ENCODE assay signal across 20 mouse cellular contexts in genomic region chr3:136166033-136166361, GRCm38 (mm10).
DNase-seq lines count a peak whose midpoint lies in the region; ATAC-seq and TF ChIP-seq lines count a peak whose summit lies in the region.
"Had no signal": no experiment of that assay in that cellular context is flagged by ENCODE, and none has a peak within 500 bp of the region (broad histone marks: within the 10 kb centered on the region; RNA-seq: fewer than 3 reads in every experiment).

No protein-coding gene starts in this region.

- TF ChIP-seq POLR2A in cortical plate, adult 2 months (IDR thresholded peaks at IDR 0.05; ENCODE audit: extremely low read depth, insufficient read depth, low read length), result no peak

- ATAC-seq in forebrain, embryonic 15.5 days (replicated peaks), result peak; percentile 13; the same call in 1 of the 2 replicates
- ATAC-seq in forebrain, embryonic 12.5 days (ENCODE audit: low FRiP score), result no peak
- ATAC-seq: intestine, postnatal 0 days had no signal

- DNase-seq in cerebellum, adult 11 months, result peak; percentile 44
- no peak for DNase-seq in cerebellum, postnatal 14 days
- no peak for DNase-seq in layer of hippocampus, adult 2 months (ENCODE audit: low spot score in 2 of 2)
- no peak for DNase-seq in layer of hippocampus, adult 18-20 months (ENCODE audit: low spot score in 2 of 2)
- DNase-seq: adrenal gland, adult 2 months; adrenal gland, postnatal 14 days; B cell, adult 2 months; kidney, adult 2 months had no signal

- no peaks in the 10 kb centered on the region for H3K27me3 ChIP-seq in forebrain, embryonic 15.5 days
- no peaks in the 10 kb centered on the region for H3K27me3 ChIP-seq in forebrain, embryonic 12.5 days
- H3K27me3 ChIP-seq: CH12.LX; embryonic facial prominence, embryonic 12.5 days; embryonic facial prominence, embryonic 15.5 days; hindbrain, embryonic 12.5 days; hindbrain, embryonic 15.5 days had no signal

- no peak for TF ChIP-seq CTCF in layer of hippocampus, adult 2 months (conservative IDR thresholded peaks at IDR 0.05)
- TF ChIP-seq CTCF in cortical plate, adult 2 months (IDR thresholded peaks at IDR 0.05; ENCODE audit: extremely low read depth, insufficient read depth, low read length), result no peak

- H3K4me3 ChIP-seq in forebrain, embryonic 15.5 days, result no peak overlapping the region
- no peak overlapping the region for H3K4me3 ChIP-seq in forebrain, embryonic 12.5 days (replicated peaks)
- no peak overlapping the region for H3K4me3 ChIP-seq in layer of hippocampus, adult 2 months
- H3K4me3 ChIP-seq in cortical plate, adult 2 months (ENCODE audit: insufficient read depth, low read length), result no peak overlapping the region
- H3K4me3 ChIP-seq: embryonic facial prominence, embryonic 12.5 days; embryonic facial prominence, embryonic 15.5 days; gastrocnemius, adult 2 months; hindbrain, embryonic 12.5 days; hindbrain, embryonic 15.5 days had no signal

- H3K9me3 ChIP-seq in forebrain, embryonic 15.5 days, result no peaks in the 10 kb centered on the region
- no peaks in the 10 kb centered on the region for H3K9me3 ChIP-seq in forebrain, embryonic 12.5 days
- H3K9me3 ChIP-seq: embryonic facial prominence, embryonic 12.5 days; embryonic facial prominence, embryonic 15.5 days; G1E; hindbrain, embryonic 12.5 days; hindbrain, embryonic 15.5 days had no signal

- no peak overlapping the region for H3K9ac ChIP-seq in forebrain, embryonic 15.5 days (replicated peaks)
- no peak overlapping the region for H3K9ac ChIP-seq in forebrain, embryonic 12.5 days
- H3K9ac ChIP-seq: embryonic facial prominence, embryonic 12.5 days; embryonic facial prominence, embryonic 15.5 days; hindbrain, embryonic 12.5 days; hindbrain, embryonic 15.5 days had no signal

- WGBS in forebrain, embryonic 15.5 days, result 83% methylated on average over 2 of the region's 2 CpGs
- 85% methylated on average over 2 of the region's 2 CpGs for WGBS in forebrain, embryonic 12.5 days

- H3K4me1 ChIP-seq in forebrain, embryonic 15.5 days, result no peaks in the 10 kb centered on the region; the same call in 1 of the 2 replicates
- H3K4me1 ChIP-seq in forebrain, embryonic 12.5 days, result no peaks in the 10 kb centered on the region
- H3K4me1 ChIP-seq in cortical plate, adult 2 months (ENCODE audit: control insufficient read depth, insufficient read depth, low read length), result no peaks in the 10 kb centered on the region
- H3K4me1 ChIP-seq: embryonic facial prominence, embryonic 12.5 days; embryonic facial prominence, embryonic 15.5 days; hindbrain, embryonic 15.5 days had no signal

- no peak overlapping the region for H3K27ac ChIP-seq in forebrain, embryonic 15.5 days (replicated peaks)
- no peak overlapping the region for H3K27ac ChIP-seq in forebrain, embryonic 12.5 days
- H3K27ac ChIP-seq in layer of hippocampus, adult 2 months, result peak overlapping the region; percentile 85
- H3K27ac ChIP-seq in cortical plate, adult 2 months (ENCODE audit: insufficient read depth, low read length), result 0 out of 2 replicates have a peak overlapping the region, but pooled peaks have one; percentile 3
- H3K27ac ChIP-seq: embryonic facial prominence, embryonic 12.5 days; embryonic facial prominence, embryonic 15.5 days; gastrocnemius, adult 2 months; hindbrain, embryonic 12.5 days; hindbrain, embryonic 15.5 days had no signal

- no peaks in the 10 kb centered on the region for H3K36me3 ChIP-seq in forebrain, embryonic 15.5 days
- H3K36me3 ChIP-seq in forebrain, embryonic 12.5 days (replicated peaks), result no peaks in the 10 kb centered on the region
- H3K36me3 ChIP-seq: embryonic facial prominence, embryonic 12.5 days; embryonic facial prominence, embryonic 15.5 days; G1E; hindbrain, embryonic 12.5 days; hindbrain, embryonic 15.5 days had no signal

- no peak overlapping the region for H3K4me2 ChIP-seq in forebrain, embryonic 15.5 days (replicated peaks)
- no peak overlapping the region for H3K4me2 ChIP-seq in forebrain, embryonic 12.5 days
- H3K4me2 ChIP-seq: embryonic facial prominence, embryonic 12.5 days; embryonic facial prominence, embryonic 15.5 days; heart, embryonic 11.5 days; hindbrain, embryonic 12.5 days; hindbrain, embryonic 15.5 days had no signal

Comparison
In these comparisons a context has a peak if more than half of its experiments do, and no peak if none do; other contexts are left out.
1. H3K27ac ChIP-seq: peak in layer of hippocampus, adult 2 months (single experiment) and cortical plate, adult 2 months (single experiment); none in forebrain, embryonic 15.5 days (single experiment) and forebrain, embryonic 12.5 days (single experiment).